Mouse (Mus musculus): ENCODE results near the gene Senp1. TPM values are rescaled to one million over a fixed set of nuclear protein-coding genes. Genes with fewer than 3 reads are reported as not detected.

Senp1 gene
- polyA plus RNA-seq, 1 experiment from 2014 or later, result 17.1 TPM

- Histone ChIP-seq H3K4me1 (replicated peaks; ENCODE audit: insufficient read depth, low read length) (peaks cover 6% of the 10 kb centered on the region; the same call in 1 of the 2 replicates), H3K9me3 (replicated peaks; ENCODE audit: low read length) (no peaks in the 10 kb centered on the region), H3K27me3 (ENCODE audit: insufficient read depth, low read length) (no peaks in the 10 kb centered on the region), H3K4me3 (replicated peaks; ENCODE audit: low read depth, low read length) (no peak overlapping the region), H3K9ac (ENCODE audit: low read depth, low read length) (no peak overlapping the region), H3K27ac (no peak overlapping the region), H3K36me3 (ENCODE audit: insufficient read depth, low read length) (no peaks in the 10 kb centered on the region), H3K4me2 (ENCODE audit: low read length) (no peak overlapping the region)
- no peak for DNase-seq (ENCODE audit: low spot score)
- no peak for ATAC-seq (replicated peaks; ENCODE audit: low FRiP score, low read depth)
- TF ChIP-seq CTCF (IDR thresholded peaks at IDR 0.05; ENCODE audit: low read depth), result peak; percentile 31; the same call in 1 of the 2 replicates
- WGBS, result 64% methylated on average over 3 of the region's 3 CpGs
Observed at GRCm38 (mm10) chr15:98096957-98097356, 3.4 kb upstream of the Senp1 start.

- no peaks in the 10 kb centered on the region for H3K9me3 ChIP-seq (replicated peaks; ENCODE audit: low read length)
- ATAC-seq (replicated peaks; ENCODE audit: low FRiP score, low read depth) (no peak), DNase-seq (ENCODE audit: low spot score) (no peak)
Observed at GRCm38 (mm10) chr15:98094905-98095304, 1.4 kb upstream of the Senp1 start.

GRCm38 (mm10) chr15:98092372-98093120 is 998 bp downstream of the Senp1 start, which contains the start of gene Pfkm:
Pfkm (plus strand) TSS chr15:98092589.
- peak within 1 kb of the TSS; percentile 94 for H3K9ac ChIP-seq (ENCODE audit: low read depth, low read length)
- peaks cover 9% of the 10 kb centered on the region; the same call in 1 of the 2 replicates for H3K4me1 ChIP-seq (replicated peaks; ENCODE audit: insufficient read depth, low read length)
- DNase-seq (ENCODE audit: low spot score) (no peak), ATAC-seq (replicated peaks; ENCODE audit: low FRiP score, low read depth) (no peak)
- no peaks in the 10 kb centered on the region for H3K36me3 ChIP-seq (ENCODE audit: insufficient read depth, low read length)
- no peaks in the 10 kb centered on the region for H3K27me3 ChIP-seq (ENCODE audit: insufficient read depth, low read length)
- peak within 1 kb of the TSS; percentile 77 for H3K4me2 ChIP-seq (ENCODE audit: low read length)
- no peak for TF ChIP-seq CTCF (IDR thresholded peaks at IDR 0.05; ENCODE audit: low read depth)
- peak within 1 kb of the TSS; percentile 98 for H3K27ac ChIP-seq
- under 1% methylated on average over 28 of the region's 30 CpGs for WGBS
- H3K9me3 ChIP-seq (replicated peaks; ENCODE audit: low read length), result no peaks in the 10 kb centered on the region
- peak within 1 kb of the TSS; percentile 96 for H3K4me3 ChIP-seq (replicated peaks; ENCODE audit: low read depth, low read length)

More at GRCm38 (mm10) chr15:98094905-98095304, 1.4 kb upstream of the Senp1 start:
- H3K27ac ChIP-seq, result no peak overlapping the region
- no peaks in the 10 kb centered on the region for H3K36me3 ChIP-seq (ENCODE audit: insufficient read depth, low read length)
- peaks cover 9% of the 10 kb centered on the region; the same call in 1 of the 2 replicates for H3K4me1 ChIP-seq (replicated peaks; ENCODE audit: insufficient read depth, low read length)
- no peak for TF ChIP-seq CTCF (IDR thresholded peaks at IDR 0.05; ENCODE audit: low read depth)
- no peak overlapping the region for H3K4me2 ChIP-seq (ENCODE audit: low read length)
- 92% methylated on average over 12 of the region's 12 CpGs for WGBS
- H3K4me3 ChIP-seq (replicated peaks; ENCODE audit: low read depth, low read length), result no peak overlapping the region
- H3K9ac ChIP-seq (ENCODE audit: low read depth, low read length), result no peak overlapping the region
- H3K27me3 ChIP-seq (ENCODE audit: insufficient read depth, low read length), result no peaks in the 10 kb centered on the region

GRCm38 (mm10) chr15:98091841-98092240 is 1.7 kb downstream of the Senp1 start:
- DNase-seq (ENCODE audit: low spot score), result no peak
- Histone ChIP-seq H3K27ac (no peak overlapping the region), H3K4me2 (ENCODE audit: low read length) (peak overlapping the region; percentile 77), H3K36me3 (ENCODE audit: insufficient read depth, low read length) (no peaks in the 10 kb centered on the region), H3K4me1 (replicated peaks; ENCODE audit: insufficient read depth, low read length) (peaks cover 9% of the 10 kb centered on the region; the same call in 1 of the 2 replicates), H3K9me3 (replicated peaks; ENCODE audit: low read length) (no peaks in the 10 kb centered on the region), H3K4me3 (replicated peaks; ENCODE audit: low read depth, low read length) (peak overlapping the region; percentile 96), H3K27me3 (ENCODE audit: insufficient read depth, low read length) (no peaks in the 10 kb centered on the region), H3K9ac (ENCODE audit: low read depth, low read length) (no peak overlapping the region; the same call in 1 of the 2 replicates)
- no peak for ATAC-seq (replicated peaks; ENCODE audit: low FRiP score, low read depth)
- TF ChIP-seq CTCF (IDR thresholded peaks at IDR 0.05; ENCODE audit: low read depth), result no peak
- 13% methylated on average over 4 of the region's 4 CpGs for WGBS

GRCm38 (mm10) chr15:98089421-98090183 is 3.9 kb downstream of the Senp1 start:
- ATAC-seq (replicated peaks; ENCODE audit: low FRiP score, low read depth), result no peak
- peak; percentile 62 for DNase-seq (ENCODE audit: low spot score)

GRCm38 (mm10) chr15:98088889-98089288 is 4.7 kb downstream of the Senp1 start:
- 92% methylated on average over 1 of the region's 1 CpGs for WGBS
- Histone ChIP-seq H3K9me3 (replicated peaks; ENCODE audit: low read length) (no peaks in the 10 kb centered on the region), H3K27ac (no peak overlapping the region), H3K27me3 (ENCODE audit: insufficient read depth, low read length) (no peaks in the 10 kb centered on the region), H3K4me1 (replicated peaks; ENCODE audit: insufficient read depth, low read length) (peaks cover 7% of the 10 kb centered on the region; the same call in 1 of the 2 replicates), H3K4me2 (ENCODE audit: low read length) (no peak overlapping the region), H3K4me3 (replicated peaks; ENCODE audit: low read depth, low read length) (no peak overlapping the region), H3K36me3 (ENCODE audit: insufficient read depth, low read length) (peaks cover 14% of the 10 kb centered on the region; the same call in 1 of the 2 replicates), H3K9ac (ENCODE audit: low read depth, low read length) (no peak overlapping the region)
- no peak for DNase-seq (ENCODE audit: low spot score)
- TF ChIP-seq CTCF (IDR thresholded peaks at IDR 0.05; ENCODE audit: low read depth), result no peak
- no peak for ATAC-seq (replicated peaks; ENCODE audit: low FRiP score, low read depth)

More at GRCm38 (mm10) chr15:98089421-98090183, 3.9 kb downstream of the Senp1 start:
- H3K27ac ChIP-seq, result no peak overlapping the region
- no peaks in the 10 kb centered on the region for H3K27me3 ChIP-seq (ENCODE audit: insufficient read depth, low read length)
- peak; percentile 82 for TF ChIP-seq CTCF (IDR thresholded peaks at IDR 0.05; ENCODE audit: low read depth)
- peaks cover 9% of the 10 kb centered on the region; the same call in 1 of the 2 replicates for H3K36me3 ChIP-seq (ENCODE audit: insufficient read depth, low read length)
- H3K4me2 ChIP-seq (ENCODE audit: low read length), result no peak overlapping the region
- no peaks in the 10 kb centered on the region for H3K9me3 ChIP-seq (replicated peaks; ENCODE audit: low read length)
- H3K4me1 ChIP-seq (replicated peaks; ENCODE audit: insufficient read depth, low read length), result peaks cover 9% of the 10 kb centered on the region; the same call in 1 of the 2 replicates
- no peak overlapping the region for H3K4me3 ChIP-seq (replicated peaks; ENCODE audit: low read depth, low read length)
- 74% methylated on average over 9 of the region's 9 CpGs for WGBS
- H3K9ac ChIP-seq (ENCODE audit: low read depth, low read length), result no peak overlapping the region
